Mouse (Mus musculus) layer of hippocampus, adult 11-12 months (tissue): ENCODE measurements at regions not wholly inside any gene's neighbourhood (a gene's known extent, or its start where the extent isn't known, plus 50 kb on each side); places are given as distances from the start of the nearest gene placed in this dataset.

Experiments
- DNase-seq: peaks from one replicate; pipeline ENCODE4 v3.0.0; 2022; ENCODE audit warnings: low spot score

- no peak for DNase-seq
These were observed 133.6 kb upstream of the Slco3a1 start for GRCm38 (mm10) chr7:74688116-74688702.

GRCm38 (mm10) chr7:74687303-74688115 lies 132.9 kb upstream of the Slco3a1 start:
- no peak for DNase-seq

- DNase-seq: no peak
These were observed 129.4 kb upstream of the Slco3a1 start for GRCm38 (mm10) chr7:74683979-74684378.

GRCm38 (mm10) chr7:74673626-74674295 lies 119.2 kb upstream of the Slco3a1 start:
- DNase-seq: peak; percentile 6

GRCm38 (mm10) chr7:74669110-74669509 lies 114.5 kb upstream of the Slco3a1 start:
- no peak for DNase-seq

- DNase-seq: peak; percentile 66
These were observed 112.5 kb upstream of the Slco3a1 start for GRCm38 (mm10) chr7:74667106-74667505.

- no peak for DNase-seq
These were observed 109.2 kb upstream of the Slco3a1 start for GRCm38 (mm10) chr7:74663820-74664219.

GRCm38 (mm10) chr7:74647310-74647709 lies 92.7 kb upstream of the Slco3a1 start:
- no peak for DNase-seq

- no peak for DNase-seq
These were observed 85.6 kb upstream of the Slco3a1 start for GRCm38 (mm10) chr7:74640171-74640570.

- DNase-seq: no peak
These were observed 77.6 kb upstream of the Slco3a1 start for GRCm38 (mm10) chr7:74632217-74632616.

GRCm38 (mm10) chr7:74628799-74629468 lies 74.4 kb upstream of the Slco3a1 start:
- no peak for DNase-seq
